In genomic region chr1:160275248-160275647, GRCm38 (mm10) we compare ENCODE assay signal across 29 mouse cellular contexts.
A peak's percentile ranks its signal among the peaks of the same experiment; 100 is the strongest.
DNase-seq lines count a peak whose midpoint lies in the region; ATAC-seq and TF ChIP-seq lines count a peak whose summit lies in the region.
"Had no signal": no experiment of that assay in that cellular context is flagged by ENCODE, and none has a peak within 500 bp of the region (broad histone marks: within the 10 kb centered on the region; RNA-seq: fewer than 3 reads in every experiment).

No protein-coding gene starts in this region.

- H3K27ac ChIP-seq in layer of hippocampus, adult 2 months, result peak overlapping the region; percentile 2; the same call in 1 of the 2 replicates
- peak overlapping the region; percentile 76 for H3K27ac ChIP-seq in CH12.LX (ENCODE audit: insufficient read depth, low read depth)
- H3K27ac ChIP-seq in liver, postnatal 0 days (ENCODE audit: low read depth), result no peak overlapping the region
- H3K27ac ChIP-seq: embryonic facial prominence, embryonic 13.5 days; forebrain, embryonic 10.5 days; forebrain, embryonic 15.5 days; hindbrain, embryonic 10.5 days; hindbrain, embryonic 15.5 days; kidney, postnatal 0 days; liver, embryonic 14.5 days; lung, embryonic 15.5 days; stomach, postnatal 0 days had no signal

- H3K27me3 ChIP-seq in CH12.LX (replicated peaks), result no peaks in the 10 kb centered on the region
- no peaks in the 10 kb centered on the region for H3K27me3 ChIP-seq in liver, postnatal 0 days (ENCODE audit: insufficient read depth, low read length)
- H3K27me3 ChIP-seq: embryonic facial prominence, embryonic 13.5 days; forebrain, embryonic 15.5 days; hindbrain, embryonic 15.5 days; lung, embryonic 15.5 days had no signal

- no peak overlapping the region for H3K9ac ChIP-seq in CH12.LX (ENCODE audit: insufficient read depth, low read depth)
- H3K9ac ChIP-seq in liver, postnatal 0 days (replicated peaks), result no peak overlapping the region
- H3K9ac ChIP-seq: embryonic facial prominence, embryonic 13.5 days; forebrain, embryonic 15.5 days; hindbrain, embryonic 15.5 days; liver, embryonic 14.5 days; lung, embryonic 15.5 days had no signal

- ATAC-seq in liver, postnatal 0 days, result no peak
- ATAC-seq: forebrain, embryonic 15.5 days; inflammation-experienced regulatory T-cells, adult 6 months; midbrain, embryonic 16.5 days had no signal

- H3K4me3 ChIP-seq in layer of hippocampus, adult 2 months, result no peak overlapping the region
- H3K4me3 ChIP-seq in CH12.LX (replicated peaks in 1 of 3; ENCODE audit: low read depth in 2 of 3, low read length in 2 of 3, poor library complexity in 1 of 3), result no peak overlapping the region
- no peak overlapping the region for H3K4me3 ChIP-seq in liver, postnatal 0 days (ENCODE audit: low read depth, low read length)
- H3K4me3 ChIP-seq: embryonic facial prominence, embryonic 13.5 days; forebrain, embryonic 10.5 days; forebrain, embryonic 15.5 days; hindbrain, embryonic 10.5 days; hindbrain, embryonic 15.5 days; lung, embryonic 15.5 days had no signal

- dilution Hi-C loops in CH12.LX (cut with MboI; ENCODE audit: extremely low pct_ligation_motif_present, extremely low pct_unique_long_range_greater_than_20kb, low sequenced_read_pairs), result no loop called here

- peaks cover 0 to 5% of the 10 kb centered on the region in 2 experiments for H3K36me3 ChIP-seq in CH12.LX (replicated peaks in 1 of 2; ENCODE audit: control insufficient read depth in 1 of 2, insufficient read depth in 1 of 2, low read length in 1 of 2)
- no peaks in the 10 kb centered on the region for H3K36me3 ChIP-seq in liver, postnatal 0 days (replicated peaks; ENCODE audit: insufficient read depth, low read length)
- H3K36me3 ChIP-seq: embryonic facial prominence, embryonic 13.5 days; forebrain, embryonic 10.5 days; forebrain, embryonic 15.5 days; hindbrain, embryonic 10.5 days; hindbrain, embryonic 15.5 days; lung, embryonic 15.5 days had no signal

- 53% methylated on average over 2 of the region's 2 CpGs for WGBS in liver, postnatal 0 days (ENCODE audit: insufficient replicate concordance)

- TF ChIP-seq CTCF in layer of hippocampus, adult 2 months (conservative IDR thresholded peaks at IDR 0.05), result no peak
- no peak for TF ChIP-seq CTCF in CH12.LX (conservative IDR thresholded peaks at IDR 0.05 in 1 of 2, IDR thresholded peaks at IDR 0.05 in 1 of 2; ENCODE audit: low read depth in 2 of 2, low read length in 2 of 2)
- no peak for TF ChIP-seq CTCF in liver, postnatal 0 days (IDR thresholded peaks at IDR 0.05; ENCODE audit: low read depth)

- H3K9me3 ChIP-seq in CH12.LX (replicated peaks; ENCODE audit: low read length), result no peaks in the 10 kb centered on the region
- H3K9me3 ChIP-seq in liver, postnatal 0 days (ENCODE audit: low read length), result no peaks in the 10 kb centered on the region
- H3K9me3 ChIP-seq: embryonic facial prominence, embryonic 13.5 days; forebrain, embryonic 10.5 days; forebrain, embryonic 15.5 days; hindbrain, embryonic 10.5 days; hindbrain, embryonic 15.5 days; lung, embryonic 15.5 days had no signal

- H3K79me2 ChIP-seq in CH12.LX (replicated peaks; ENCODE audit: control insufficient read depth, extremely low read depth, insufficient read depth, poor library complexity, severe bottlenecking), result no peaks in the 10 kb centered on the region

- TF ChIP-seq RAD21 in CH12.LX (IDR thresholded peaks at IDR 0.05; ENCODE audit: low read depth, low read length), result no peak

- peak; percentile 77 for TF ChIP-seq EP300 in CH12.LX (IDR thresholded peaks at IDR 0.05; ENCODE audit: low read length)
- no peak for TF ChIP-seq EP300 in liver, postnatal 0 days (IDR thresholded peaks at IDR 0.05; ENCODE audit: low read depth)

- peak overlapping the region; percentile 37; the same call in 1 of the 2 replicates for H3K4me2 ChIP-seq in CH12.LX (ENCODE audit: insufficient read depth, low read depth, poor library complexity, severe bottlenecking)
- no peak overlapping the region for H3K4me2 ChIP-seq in liver, postnatal 0 days (ENCODE audit: low read depth, low read length)
- H3K4me2 ChIP-seq: embryonic facial prominence, embryonic 13.5 days; forebrain, embryonic 15.5 days; hindbrain, embryonic 15.5 days; lung, embryonic 15.5 days; midbrain, embryonic 11.5 days had no signal

- in situ Hi-C loops in CH12.LX (cut with MboI; ENCODE audit: low pct_ligation_motif_present, low pct_unique_long_range_greater_than_20kb, low sequenced_read_pairs), result no loop called here

- DNase-seq in kidney, adult 11 months, result peak; percentile 22
- no peak for DNase-seq in kidney, postnatal 4 days
- DNase-seq in layer of hippocampus, adult 2 months (ENCODE audit: low spot score in 2 of 2), result no peak
- no peak for DNase-seq in layer of hippocampus, adult 11-12 months (ENCODE audit: low spot score)
- no peak for DNase-seq in CH12.LX (ENCODE audit: extremely low read depth)
- DNase-seq in R1 (ENCODE audit: low read depth, low spot score), result peak; percentile 7
- no peak for DNase-seq in gastrocnemius, adult 8-10 months (ENCODE audit: low spot score in 2 of 2)
- DNase-seq in liver, postnatal 0 days, result no peak
- DNase-seq: adrenal gland, postnatal 10 days; cerebellum, adult 11 months; cerebellum, adult 9-11 months; heart, postnatal 14 days; layer of hippocampus, adult 9-11 months; liver; right cerebral cortex, postnatal 4 days; thymus, adult 18-20 months; thymus, postnatal 25 days had no signal

- peaks cover 12 to 26% of the 10 kb centered on the region in 2 experiments for H3K4me1 ChIP-seq in CH12.LX (ENCODE audit: control insufficient read depth in 1 of 2, insufficient read depth in 2 of 2)
- H3K4me1 ChIP-seq in liver, postnatal 0 days (ENCODE audit: insufficient read depth), result no peaks in the 10 kb centered on the region
- H3K4me1 ChIP-seq: embryonic facial prominence, embryonic 13.5 days; forebrain, embryonic 10.5 days had no signal

- TF ChIP-seq POLR2A in CH12.LX (IDR thresholded peaks at IDR 0.05; ENCODE audit: low read depth, low read length), result no peak

TF ChIP-seq in CH12.LX, 34 proteins besides CTCF, POLR2A, EP300 and RAD21:
- TF ChIP-seq TBP (conservative IDR thresholded peaks at IDR 0.05; ENCODE audit: low read depth, low read length) (no peak), GABPA (IDR thresholded peaks at IDR 0.05; ENCODE audit: insufficient replicate concordance, low read depth, low read length) (no peak), SIN3A (IDR thresholded peaks at IDR 0.05; ENCODE audit: low read length) (0 out of 2 replicates have a peak, but pooled peaks have one; percentile 39), POLR2AphosphoS2 (IDR thresholded peaks at IDR 0.05; ENCODE audit: low read depth, low read length) (no peak), E2F4 (IDR thresholded peaks at IDR 0.05; ENCODE audit: insufficient replicate concordance, low read depth, low read length) (no peak), MAFK (IDR thresholded peaks at IDR 0.05; ENCODE audit: insufficient replicate concordance, low read length) (no peak), ZNF384 (IDR thresholded peaks at IDR 0.05; ENCODE audit: low read depth, low read length) (no peak), MAX (IDR thresholded peaks at IDR 0.05; ENCODE audit: low read length) (peak; percentile 4; the same call in 1 of the 2 replicates), PAX5 (IDR thresholded peaks at IDR 0.05; ENCODE audit: low read length) (no peak), ZKSCAN1 (IDR thresholded peaks at IDR 0.05; ENCODE audit: borderline replicate concordance, low read depth, low read length) (no peak), JUN (IDR thresholded peaks at IDR 0.05; ENCODE audit: insufficient read depth, low read depth, low read length) (peak; percentile 28; the same call in 1 of the 2 replicates), ETS1 (conservative IDR thresholded peaks at IDR 0.05; ENCODE audit: low read depth, low read length) (peak; percentile 58), TCF12 (IDR thresholded peaks at IDR 0.05; ENCODE audit: low read depth, low read length) (peak; percentile 85), BHLHE40 (IDR thresholded peaks at IDR 0.05; ENCODE audit: low read depth, low read length) (0 out of 2 replicates have a peak, but pooled peaks have one; percentile 19), IRF4 (IDR thresholded peaks at IDR 0.05; ENCODE audit: low read depth, low read length) (peak; percentile 80), HCFC1 (IDR thresholded peaks at IDR 0.05; ENCODE audit: low read depth, low read length) (no peak), UBTF (IDR thresholded peaks at IDR 0.05; ENCODE audit: low read depth, low read length) (no peak), SMC3 (IDR thresholded peaks at IDR 0.05; ENCODE audit: low read depth, low read length) (no peak), CHD2 (IDR thresholded peaks at IDR 0.05; ENCODE audit: low read length) (0 out of 2 replicates have a peak, but pooled peaks have one; percentile 21), MEF2A (IDR thresholded peaks at IDR 0.05; ENCODE audit: borderline replicate concordance, low read depth, low read length) (peak; percentile 54; the same call in 1 of the 2 replicates), MXI1 (IDR thresholded peaks at IDR 0.05; ENCODE audit: low read depth, low read length) (0 out of 2 replicates have a peak, but pooled peaks have one; percentile 41), MYC (IDR thresholded peaks at IDR 0.05; ENCODE audit: low read depth, low read length) (0 out of 2 replicates have a peak, but pooled peaks have one; percentile 51), CHD1 (IDR thresholded peaks at IDR 0.05; ENCODE audit: low read depth, low read length) (peak; percentile 98)
TF ChIP-seq in CH12.LX: peak in this region for 12.

Comparison
In these comparisons a context has a peak if more than half of its experiments do, and no peak if none do; other contexts are left out.
1. DNase-seq: peak in kidney, adult 11 months (single experiment) and R1 (single experiment); none in kidney, postnatal 4 days (0 of 2), layer of hippocampus, adult 2 months (0 of 2), layer of hippocampus, adult 11-12 months (single experiment), CH12.LX (single experiment), gastrocnemius, adult 8-10 months (0 of 2) and liver, postnatal 0 days (single experiment).